Mouse (Mus musculus) lung, adult 2 months (tissue): Measurements from ENCODE around the gene Dusp1.

Experiments
- CTCF ChIP-seq: fragments of 200-500 bp; IDR thresholded peaks from 2 replicates; pipeline ENCODE4 v1.5.1; 2011; ENCODE audit warnings: mild to moderate bottlenecking, low read length, control low read depth; ENCODE audit not compliant: insufficient read depth
- POLR2A ChIP-seq: fragments of 200-500 bp; IDR thresholded peaks from 2 replicates; pipeline ENCODE4 v1.6.1; 2011; ENCODE audit warnings: low read depth, mild to moderate bottlenecking, control low read depth, low read length, borderline replicate concordance; ENCODE audit errors: extremely low read depth

GRCm38 (mm10) chr17:26540083-26540482 lies 21.8 kb downstream of the Dusp1 start:
- no peak for TF ChIP-seq CTCF
- no peak for TF ChIP-seq POLR2A
